Mouse (Mus musculus) embryonic facial prominence, embryonic 14.5 days (tissue): ENCODE measurements at regions not wholly inside any gene's neighbourhood (a gene's known extent, or its start where the extent isn't known, plus 50 kb on each side); places are given as distances from the start of the nearest gene placed in this dataset.

Experiments
- ATAC-seq: fragments of 200-750 bp; cut with Nextera tagmentation; 2 replicates; pipeline ENCODE4 v1.8.0; 2017; ENCODE audit warnings: low read depth, moderate number of reproducible peaks, moderate TSS enrichment
- DNase-seq: peaks from one replicate; pipeline ENCODE4 v3.0.0-alpha.2; 2015; ENCODE audit warnings: low spot score
- H3K27ac ChIP-seq: fragments of 300-500 bp; sonication (generic); replicated peaks from 2 replicates; pipeline ENCODE4 v1.5.1; 2014; ENCODE audit warnings: low read depth, mild to moderate bottlenecking, low read length, moderate library complexity
- H3K27me3 ChIP-seq: fragments of 300-500 bp; sonication (generic); replicated peaks from 2 replicates; pipeline ENCODE4 v1.6.1; 2014; ENCODE audit warnings: low read length; ENCODE audit not compliant: control insufficient read depth, insufficient read depth
- H3K36me3 ChIP-seq: fragments of 300-500 bp; sonication (generic); 2 replicates; pipeline ENCODE4 v1.6.1; 2014; ENCODE audit warnings: low read length, mixed read lengths; ENCODE audit not compliant: control insufficient read depth, insufficient read depth
- H3K4me1 ChIP-seq: fragments of 300-500 bp; sonication (generic); 2 replicates; pipeline ENCODE4 v1.6.1; 2014; ENCODE audit warnings: antibody characterized with exemption, low read length; ENCODE audit not compliant: control insufficient read depth, insufficient read depth
- H3K4me2 ChIP-seq: fragments of 300-500 bp; sonication (generic); 2 replicates; pipeline ENCODE4 v1.6.1; 2014; ENCODE audit warnings: low read depth, mild to moderate bottlenecking, low read length, moderate library complexity, mixed read lengths
- H3K4me3 ChIP-seq: fragments of 300-500 bp; sonication (generic); 2 replicates; pipeline ENCODE4 v1.5.1; 2014; ENCODE audit warnings: low read depth, mild to moderate bottlenecking, low read length
- H3K9ac ChIP-seq: fragments of 300-500 bp; sonication (generic); 2 replicates; pipeline ENCODE4 v1.6.1; 2014; ENCODE audit warnings: low read depth, mild to moderate bottlenecking, low read length, moderate library complexity, mixed read lengths
- H3K9me3 ChIP-seq: fragments of 300-500 bp; sonication (generic); 2 replicates; pipeline ENCODE4 v1.6.1; 2016; ENCODE audit warnings: low read length; ENCODE audit not compliant: control insufficient read depth
- WGBS: fragments of 180-500 bp; shearing (Covaris S2); extraction: QIAGEN DNeasy Blood & Tissue Kit; methylation state at CpG from one replicate; pipeline ENCODE4 v1.1.7; 2014; 5-methylcytosine and 5-hydroxymethylcytosine counted together

- peak; percentile 64 for DNase-seq
- peaks cover 14% of the 10 kb centered on the region for H3K4me1 ChIP-seq
- no peaks in the 10 kb centered on the region for H3K27me3 ChIP-seq
- no peaks in the 10 kb centered on the region for H3K9me3 ChIP-seq
- peak overlapping the region; percentile 42; the same call in 1 of the 2 replicates for H3K27ac ChIP-seq
- no peak overlapping the region for H3K9ac ChIP-seq
- no peak overlapping the region for H3K4me2 ChIP-seq
- peak; percentile 57; the same call in 1 of the 2 replicates for ATAC-seq
- H3K36me3 ChIP-seq: no peaks in the 10 kb centered on the region
- no peak overlapping the region for H3K4me3 ChIP-seq
- 31% methylated on average over 5 of the region's 5 CpGs for WGBS
These were observed 267.4 kb downstream of the Fign start for GRCm38 (mm10) chr2:63830431-63830830.

- DNase-seq (peak; percentile 38), ATAC-seq (peak; percentile 44; the same call in 1 of the 2 replicates)
- H3K9ac ChIP-seq: no peak overlapping the region
- H3K4me2 ChIP-seq: no peak overlapping the region
- H3K27me3 ChIP-seq: no peaks in the 10 kb centered on the region
- no peaks in the 10 kb centered on the region for H3K9me3 ChIP-seq
- no peak overlapping the region for H3K4me3 ChIP-seq
- 28% methylated on average over 3 of the region's 3 CpGs for WGBS
- H3K36me3 ChIP-seq: no peaks in the 10 kb centered on the region
- H3K27ac ChIP-seq: no peak overlapping the region
- peaks cover 14% of the 10 kb centered on the region for H3K4me1 ChIP-seq
These were observed 269.2 kb downstream of the Fign start for GRCm38 (mm10) chr2:63828633-63829032.

GRCm38 (mm10) chr2:63819440-63819839 lies 278.4 kb downstream of the Fign start:
- WGBS: 9% methylated on average over 8 of the region's 8 CpGs

More at GRCm38 (mm10) chr2:63819440-63819839, 278.4 kb downstream of the Fign start:
- Histone ChIP-seq H3K4me3 (no peak overlapping the region), H3K4me1 (0 out of 2 replicates have a peak, but pooled peaks cover 3% of the 10 kb centered on the region), H3K27me3 (no peaks in the 10 kb centered on the region), H3K36me3 (no peaks in the 10 kb centered on the region), H3K9me3 (no peaks in the 10 kb centered on the region), H3K9ac (no peak overlapping the region), H3K4me2 (peak overlapping the region; percentile 30; the same call in 1 of the 2 replicates), H3K27ac (no peak overlapping the region)
- DNase-seq (peak; percentile 16), ATAC-seq (peak; percentile 50; the same call in 1 of the 2 replicates)
